Comparison of ENCODE assay signal across 9 mouse cellular contexts in genomic region chr1:153652938-153653623, GRCm38 (mm10). TPM values are rescaled to one million over a fixed set of nuclear protein-coding genes. Genes with fewer than 3 reads are reported as not detected.
DNase-seq lines count a peak whose midpoint lies in the region; ATAC-seq and TF ChIP-seq lines count a peak whose summit lies in the region.
"Had no signal": no experiment of that assay in that cellular context is flagged by ENCODE, and none has a peak within 500 bp of the region (broad histone marks: within the 10 kb centered on the region; RNA-seq: fewer than 3 reads in every experiment).

TSS of gene Rgs8 (plus strand) at chr1:153653025.

- H3K4me2 ChIP-seq in heart, embryonic 11.5 days = peak within 1 kb of the TSS; percentile 75
- peak within 1 kb of the TSS; percentile 78 for H3K4me2 ChIP-seq in embryonic facial prominence, embryonic 12.5 days (replicated peaks)

- peak within 1 kb of the TSS; percentile 39 for H3K4me3 ChIP-seq in heart, embryonic 11.5 days (ENCODE audit: low read depth, low read length)
- peak within 1 kb of the TSS; percentile 44 to 66; a peak in 3 of 4 replicates for H3K4me3 ChIP-seq in ES-E14 (ENCODE audit: insufficient read depth in 1 of 2, low read depth in 1 of 2, low read length in 2 of 2, poor library complexity in 1 of 2, severe bottlenecking in 1 of 2)
- peak within 1 kb of the TSS; percentile 39 for H3K4me3 ChIP-seq in embryonic facial prominence, embryonic 12.5 days
- H3K4me3 ChIP-seq in layer of hippocampus, adult 2 months = peak within 1 kb of the TSS; percentile 67
- peak within 1 kb of the TSS; percentile 61 for H3K4me3 ChIP-seq in midbrain, embryonic 10.5 days

- intact Hi-C loops in heart, postnatal 10 days (cut with DNase I) = no loop called here

- no peak within 1 kb of the TSS for H3K27ac ChIP-seq in heart, embryonic 11.5 days (ENCODE audit: low read depth, low read length)
- H3K27ac ChIP-seq in ES-E14 (ENCODE audit: insufficient read depth, low read depth, low read length, poor library complexity, severe bottlenecking) = no peak within 1 kb of the TSS
- H3K27ac ChIP-seq in embryonic facial prominence, embryonic 12.5 days = 0 out of 2 replicates have a peak within 1 kb of the TSS, but pooled peaks have one; percentile 25
- H3K27ac ChIP-seq in layer of hippocampus, adult 2 months = peak within 1 kb of the TSS; percentile 94
- H3K27ac ChIP-seq in midbrain, embryonic 10.5 days (replicated peaks) = peak within 1 kb of the TSS; percentile 83

- no peak for DNase-seq in heart, postnatal 10 days
- DNase-seq in ES-E14 (ENCODE audit: low read depth, low spot score) = no peak
- DNase-seq in layer of hippocampus, adult 2 months (ENCODE audit: low spot score in 2 of 2) = peak in 1 of 2 experiments; percentile 51
- peak; percentile 83 for DNase-seq in midbrain, embryonic 10.5 days (ENCODE audit: low spot score)
- DNase-seq in gastrocnemius, postnatal 10 days = no peak
- DNase-seq in thymus, postnatal 36 days = no peak

- H3K4me1 ChIP-seq in heart, embryonic 11.5 days (ENCODE audit: control insufficient read depth, insufficient read depth, low read length) = peaks cover 11% of the 10 kb centered on the region
- peaks cover 0 to 3% of the 10 kb centered on the region in 2 experiments; a peak in 1 of 4 replicates for H3K4me1 ChIP-seq in ES-E14 (ENCODE audit: control insufficient read depth in 2 of 2, insufficient read depth in 2 of 2, low read length in 2 of 2, poor library complexity in 1 of 2)
- H3K4me1 ChIP-seq in embryonic facial prominence, embryonic 12.5 days = peaks cover 8% of the 10 kb centered on the region
- peaks cover 55% of the 10 kb centered on the region for H3K4me1 ChIP-seq in midbrain, embryonic 10.5 days

- 1% methylated on average over 26 of the region's 26 CpGs for WGBS in heart, embryonic 11.5 days (ENCODE audit: insufficient replicate concordance)
- 0% methylated on average over 26 of the region's 26 CpGs for WGBS in embryonic facial prominence, embryonic 12.5 days
- 1% methylated on average over 26 of the region's 26 CpGs for WGBS in midbrain, embryonic 10.5 days

- in situ Hi-C loops in ES-E14 (cut with MboI; ENCODE audit: low sequenced_read_pairs in 2 of 2, unreplicated experiment in 2 of 2) = no loop called here

- H3K9ac ChIP-seq in heart, embryonic 11.5 days (ENCODE audit: low read depth, low read length) = peak within 1 kb of the TSS; percentile 52
- peak within 1 kb of the TSS; percentile 24 for H3K9ac ChIP-seq in ES-E14 (ENCODE audit: insufficient read depth, low read depth, low read length, poor library complexity, severe bottlenecking)
- peak within 1 kb of the TSS; percentile 41 for H3K9ac ChIP-seq in embryonic facial prominence, embryonic 12.5 days

- peak; percentile 50; the same call in 1 of the 2 replicates for ATAC-seq in heart, embryonic 11.5 days (replicated peaks; ENCODE audit: insufficient number of reproducible peaks, low FRiP score, low TSS enrichment)
- ATAC-seq in embryonic facial prominence, embryonic 12.5 days (ENCODE audit: insufficient number of reproducible peaks, insufficient read depth, low FRiP score, low TSS enrichment) = peak; percentile 78

- no peaks in the 10 kb centered on the region for H3K36me3 ChIP-seq in heart, embryonic 11.5 days (ENCODE audit: control insufficient read depth, insufficient read depth, low read length)
- no peaks in the 10 kb centered on the region for H3K36me3 ChIP-seq in ES-E14 (ENCODE audit: control insufficient read depth, insufficient read depth, low read length, poor library complexity, severe bottlenecking)
- H3K36me3 ChIP-seq in embryonic facial prominence, embryonic 12.5 days = no peaks in the 10 kb centered on the region
- H3K36me3 ChIP-seq in midbrain, embryonic 10.5 days = no peaks in the 10 kb centered on the region

- peaks cover 36% of the 10 kb centered on the region for H3K27me3 ChIP-seq in heart, embryonic 11.5 days (ENCODE audit: control insufficient read depth, insufficient read depth, low read length)
- peaks cover 26% of the 10 kb centered on the region for H3K27me3 ChIP-seq in embryonic facial prominence, embryonic 12.5 days
- peaks cover 58% of the 10 kb centered on the region for H3K27me3 ChIP-seq in midbrain, embryonic 10.5 days (ENCODE audit: low read depth, poor library complexity, severe bottlenecking)
- H3K27me3 ChIP-seq: CH12.LX had no signal

- H3K9me3 ChIP-seq in heart, embryonic 11.5 days (replicated peaks; ENCODE audit: control insufficient read depth, low read length) = no peaks in the 10 kb centered on the region
- H3K9me3 ChIP-seq in ES-E14 (ENCODE audit: control insufficient read depth, insufficient read depth, low read depth, low read length) = no peaks in the 10 kb centered on the region
- no peaks in the 10 kb centered on the region for H3K9me3 ChIP-seq in embryonic facial prominence, embryonic 12.5 days
- no peaks in the 10 kb centered on the region for H3K9me3 ChIP-seq in midbrain, embryonic 10.5 days (replicated peaks)

- TF ChIP-seq CTCF in layer of hippocampus, adult 2 months (conservative IDR thresholded peaks at IDR 0.05) = no peak

TF ChIP-seq in ES-E14, 5 proteins besides CTCF, POLR2A, EP300 and RAD21:
- TF ChIP-seq CHD2 (IDR thresholded peaks at IDR 0.05; ENCODE audit: low read depth, low read length) (no peak), ZC3H11A (IDR thresholded peaks at IDR 0.05; ENCODE audit: borderline replicate concordance, low read depth, low read length) (no peak), MAFK (IDR thresholded peaks at IDR 0.05; ENCODE audit: insufficient read depth, low read depth, low read length) (no peak), ZNF384 (IDR thresholded peaks at IDR 0.05; ENCODE audit: low read depth, low read length) (no peak), HCFC1 (IDR thresholded peaks at IDR 0.05; ENCODE audit: borderline replicate concordance, insufficient read depth, low read length) (no peak)

RNA-seq across cellular contexts. Expression of gene Rgs8, which starts in this region (rescaled TPM):
- 0.27 and 0.49 TPM in 2 replicates for polyA plus RNA-seq in heart, embryonic 11.5 days (2014; fragmentation: Nextera tagmentation; extraction: Ambion mirVana)
- total RNA-seq in heart, postnatal 10 days (2021) = not detected
- total RNA-seq in ES-E14 (2012; rRNA removed) = 0.26 and 0.31 TPM in 2 replicates
- 2.3 and 2.9 TPM in 2 replicates for polyA plus RNA-seq in embryonic facial prominence, embryonic 12.5 days (2016; fragmentation: Nextera tagmentation; extraction: Ambion mirVana)
- 10 to 100 TPM; 74.0 to 75.2 TPM for total RNA-seq in layer of hippocampus, adult 2 months (2021)
- polyA plus RNA-seq in midbrain, embryonic 10.5 days (2016; fragmentation: Nextera tagmentation; extraction: Ambion mirVana) = 8.3 and 15.1 TPM in 2 replicates
- total RNA-seq in gastrocnemius, postnatal 10 days (2021) = 1 to 10 TPM in 1 of 2 experiments, under 1 TPM in 1; 0.99 to 1.2 TPM
- total RNA-seq: CH12.LX had no signal

Comparison
In these comparisons a context has a peak if more than half of its experiments do, and no peak if none do; other contexts are left out.
1. RNA of gene Rgs8 (total RNA-seq): 74.0 to 75.2 TPM in layer of hippocampus, adult 2 months; 0.99 to 1.2 TPM in gastrocnemius, postnatal 10 days, 0.26 to 0.31 TPM in ES-E14 and not detected in heart, postnatal 10 days; every median in the first group is over 10 times any median in the second.
2. Peak in ATAC-seq, H3K4me3 ChIP-seq, H3K9ac ChIP-seq and H3K4me2 ChIP-seq in heart, embryonic 11.5 days; RNA of the gene not detected or under 1 TPM.
3. H3K27ac ChIP-seq: peak in embryonic facial prominence, embryonic 12.5 days (single experiment), layer of hippocampus, adult 2 months (single experiment) and midbrain, embryonic 10.5 days (single experiment); none in heart, embryonic 11.5 days (single experiment) and ES-E14 (single experiment).
4. Peak in every context shown above with its lines, with median percentiles within 50 percentile points of each other: H3K4me3 ChIP-seq and H3K9ac ChIP-seq.